Mouse (Mus musculus) heart, postnatal 0 days (tissue): Measurements from ENCODE around the gene Pde7b. TPM values are rescaled to one million over a fixed set of nuclear protein-coding genes. Genes with fewer than 3 reads are reported as not detected.

Experiments
- ATAC-seq: fragments of 200-750 bp; cut with Nextera tagmentation; 2 replicates; pipeline ENCODE4 v1.8.0; 2017; ENCODE audit warnings: low read depth, moderate number of reproducible peaks, moderate library complexity; ENCODE audit not compliant: insufficient read depth
- DNase-seq: peaks from one replicate; pipeline ENCODE4 v3.0.0-alpha.2; 2016; ENCODE audit warnings: low spot score
- H3K27ac ChIP-seq: fragments of 300-500 bp; sonication (generic); 2 replicates; pipeline ENCODE4 v1.5.1; 2014; ENCODE audit warnings: low read depth, mild to moderate bottlenecking
- H3K27me3 ChIP-seq: fragments of 300-500 bp; sonication (generic); 2 replicates; pipeline ENCODE4 v1.6.1; 2014; ENCODE audit warnings: low read length, mixed read lengths; ENCODE audit not compliant: control insufficient read depth, insufficient read depth
- H3K36me3 ChIP-seq: fragments of 300-500 bp; sonication (generic); replicated peaks from 2 replicates; pipeline ENCODE4 v1.6.1; 2014; ENCODE audit warnings: low read length, mixed read lengths; ENCODE audit not compliant: control insufficient read depth, insufficient read depth
- H3K4me1 ChIP-seq: fragments of 300-500 bp; sonication (generic); 2 replicates; pipeline ENCODE4 v1.6.1; 2014; ENCODE audit warnings: antibody characterized with exemption; ENCODE audit not compliant: control insufficient read depth, insufficient read depth
- H3K4me2 ChIP-seq: fragments of 300-500 bp; sonication (generic); 2 replicates; pipeline ENCODE4 v1.6.1; 2014; ENCODE audit warnings: low read depth, mild to moderate bottlenecking, low read length, moderate library complexity
- H3K4me3 ChIP-seq: fragments of 300-500 bp; sonication (generic); 2 replicates; pipeline ENCODE4 v1.5.1; 2014; ENCODE audit warnings: low read depth, low read length
- H3K9ac ChIP-seq: fragments of 300-500 bp; sonication (generic); replicated peaks from 2 replicates; pipeline ENCODE4 v1.6.1; 2014; ENCODE audit warnings: low read depth, low read length, mixed read lengths
- H3K9me3 ChIP-seq: fragments of 300-500 bp; sonication (generic); replicated peaks from 2 replicates; pipeline ENCODE4 v1.6.1; 2016; ENCODE audit warnings: low read length; ENCODE audit not compliant: control insufficient read depth
- CTCF ChIP-seq: IDR thresholded peaks from 2 replicates; pipeline ENCODE4 v1.5.1; 2016; ENCODE audit warnings: antibody characterized with exemption, control low read depth, low read depth
- EP300 ChIP-seq: IDR thresholded peaks from 2 replicates; pipeline ENCODE4 v1.6.1; 2016; ENCODE audit warnings: antibody characterized with exemption, low read depth
- WGBS: fragments of 180-500 bp; shearing (Covaris S2); extraction: QIAGEN DNeasy Blood & Tissue Kit; methylation state at CpG from one replicate; pipeline ENCODE4 v1.1.7; 2014; 5-methylcytosine and 5-hydroxymethylcytosine counted together
- polyA plus RNA-seq: library from polyadenylated mRNA; unstranded; fragments of >200 nt; fragmentation: Nextera tagmentation; extraction: Ambion mirVana; gene quantifications from 2 replicates; pipeline ENCODE4 v1.2.1, GENCODE M21; 2015
- total RNA-seq: library from RNA; depleted of rRNA; stranded (reverse); fragments of >200 nt; gene quantifications from 2 replicates; pipeline ENCODE4 v1.2.3, GENCODE M21; 2014; ENCODE audit warnings: low replicate concordance

The Pde7b gene
- total and polyA plus RNA-seq, 2 experiments from 2014 or later, result 5.0 to 11.8 TPM

DNA sequence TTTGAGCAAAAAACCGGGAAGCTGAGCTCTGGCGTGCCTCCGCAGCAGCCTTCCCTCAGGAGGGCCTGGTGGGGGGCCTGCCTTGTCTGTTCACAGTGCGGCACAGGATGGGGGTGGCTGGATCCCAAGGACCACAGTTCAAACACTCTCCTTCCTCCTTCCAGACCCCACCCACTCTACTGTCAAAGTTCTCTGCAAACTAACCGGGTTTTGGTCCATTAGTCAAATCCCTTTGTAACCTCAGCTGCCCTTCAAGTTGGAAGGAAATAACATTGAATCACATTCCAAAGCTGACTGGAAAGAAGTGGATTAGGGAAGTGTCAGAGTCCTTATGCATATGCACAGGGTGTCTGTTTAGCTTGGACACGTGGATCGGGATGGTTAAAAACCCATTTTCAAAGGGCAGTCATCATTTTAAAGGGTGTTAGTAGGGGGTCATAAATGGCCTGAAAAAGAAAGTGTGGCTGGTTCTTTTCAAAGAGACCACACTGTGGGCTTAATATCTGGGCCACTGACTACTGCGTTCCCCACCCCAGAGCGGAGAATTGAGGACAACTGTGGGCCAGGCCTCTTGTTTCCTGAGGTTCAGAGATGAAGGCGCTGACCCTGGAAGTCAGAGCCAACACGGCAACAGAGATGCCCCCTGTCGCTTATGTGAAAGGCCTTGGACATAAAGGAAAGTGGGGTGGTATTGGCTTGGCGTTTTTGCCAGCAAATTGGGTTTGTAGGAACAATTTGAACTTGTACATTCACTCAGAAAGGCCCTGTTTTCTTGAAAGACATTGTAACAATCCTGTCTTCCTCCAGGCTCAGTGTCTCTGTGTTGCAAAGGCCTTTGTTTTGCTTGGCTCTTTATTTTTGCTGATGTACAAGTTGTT lies 175.8 kb downstream of the Pde7b start:
- Histone ChIP-seq H3K9me3 (no peaks in the 10 kb centered on the region), H3K27me3 (no peaks in the 10 kb centered on the region), H3K4me2 (peak overlapping the region; percentile 69), H3K27ac (peak overlapping the region; percentile 76), H3K4me3 (peak overlapping the region; percentile 48; the same call in 1 of the 2 replicates), H3K4me1 (peaks cover 11% of the 10 kb centered on the region; the same call in 1 of the 2 replicates), H3K36me3 (no peaks in the 10 kb centered on the region), H3K9ac (peak overlapping the region; percentile 63)
- no peak for TF ChIP-seq EP300
- TF ChIP-seq CTCF, result no peak
- WGBS, result 53% methylated on average over 13 of the region's 13 CpGs
- peak; percentile 51 for DNase-seq
- ATAC-seq, result no peak

DNA sequence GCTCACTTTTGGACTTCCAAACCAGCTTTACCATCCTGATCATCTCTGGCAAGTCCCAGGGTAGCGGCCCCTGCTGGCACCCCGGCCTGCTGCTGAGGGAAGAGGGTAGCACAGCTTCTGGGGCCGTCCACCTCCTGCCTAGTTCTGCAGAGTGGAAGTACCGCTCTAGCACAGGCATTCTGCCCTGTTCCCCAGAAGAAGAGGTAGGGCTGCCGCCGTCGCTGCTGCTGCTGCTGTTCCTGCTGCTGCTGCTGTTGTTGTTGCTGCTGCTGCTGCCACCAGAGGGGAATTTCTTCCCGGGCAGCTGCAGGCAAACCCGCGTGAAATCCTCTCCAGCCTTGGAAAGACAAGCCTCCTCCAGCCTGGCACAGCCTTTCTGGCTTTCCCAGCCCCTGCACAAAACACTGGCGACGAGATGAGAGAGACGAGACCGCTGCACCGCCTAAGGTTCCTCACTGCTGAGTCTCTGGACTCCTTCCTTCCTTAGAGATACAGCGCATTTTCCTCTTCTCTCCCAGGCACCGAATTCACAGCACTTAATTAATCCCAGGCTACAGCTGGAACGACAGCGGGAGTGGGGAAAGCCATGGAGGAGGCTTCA lies 176.8 kb downstream of the Pde7b start:
- peak overlapping the region; percentile 48 for H3K4me3 ChIP-seq
- H3K4me1 ChIP-seq, result peaks cover 11% of the 10 kb centered on the region; the same call in 1 of the 2 replicates
- H3K36me3 ChIP-seq, result no peaks in the 10 kb centered on the region
- peak overlapping the region; percentile 76 for H3K27ac ChIP-seq
- no peaks in the 10 kb centered on the region for H3K27me3 ChIP-seq
- no peaks in the 10 kb centered on the region for H3K9me3 ChIP-seq
- DNase-seq, result peak; percentile 44
- TF ChIP-seq CTCF (peak; percentile 45), EP300 (no peak)
- 2% methylated on average over 19 of the region's 19 CpGs for WGBS
- H3K9ac ChIP-seq, result peak overlapping the region; percentile 63
- peak; percentile 80 for ATAC-seq
- peak overlapping the region; percentile 69 for H3K4me2 ChIP-seq

- H3K9me3 ChIP-seq, result no peaks in the 10 kb centered on the region
- 69% methylated on average over 3 of the region's 3 CpGs for WGBS
- ATAC-seq, result no peak
- H3K4me3 ChIP-seq, result no peak overlapping the region
- no peak for TF ChIP-seq CTCF
- TF ChIP-seq EP300, result no peak
- no peak overlapping the region for H3K27ac ChIP-seq
- H3K9ac ChIP-seq, result no peak overlapping the region
- no peaks in the 10 kb centered on the region for H3K36me3 ChIP-seq
- no peaks in the 10 kb centered on the region for H3K27me3 ChIP-seq
- no peak for DNase-seq
- H3K4me1 ChIP-seq, result no peaks in the 10 kb centered on the region
- no peak overlapping the region for H3K4me2 ChIP-seq
Observed at GRCm38 (mm10) chr10:20543121-20543520, 181.8 kb downstream of the Pde7b start.

DNA sequence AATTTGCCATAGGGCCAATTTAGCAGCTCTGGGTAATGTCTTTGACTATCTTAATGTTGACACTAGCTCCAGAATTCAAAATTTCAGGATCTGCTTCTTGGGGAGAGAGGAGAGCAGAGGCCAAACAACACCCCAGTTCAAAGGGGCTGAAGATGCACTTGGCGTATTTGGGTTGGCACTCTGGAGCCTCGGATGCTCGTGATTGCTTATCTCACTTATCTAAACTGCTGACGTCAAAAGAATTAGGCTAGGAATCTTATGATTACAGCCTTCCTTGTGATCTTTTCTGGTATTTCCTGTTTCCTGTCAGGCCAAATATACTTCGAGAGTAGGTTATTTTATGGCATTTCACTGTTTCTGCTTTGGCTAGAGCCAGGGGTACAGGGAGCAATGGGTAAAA lies 191.1 kb downstream of the Pde7b start:
- Histone ChIP-seq H3K4me1 (peaks cover 12% of the 10 kb centered on the region), H3K4me2 (no peak overlapping the region), H3K4me3 (no peak overlapping the region), H3K36me3 (no peaks in the 10 kb centered on the region), H3K9me3 (no peaks in the 10 kb centered on the region), H3K9ac (no peak overlapping the region), H3K27ac (0 out of 2 replicates have a peak overlapping the region, but pooled peaks have one; percentile 43), H3K27me3 (no peaks in the 10 kb centered on the region)
- 27% methylated on average over 5 of the region's 5 CpGs for WGBS
- TF ChIP-seq CTCF (no peak), EP300 (no peak)
- DNase-seq (no peak), ATAC-seq (no peak)

GRCm38 (mm10) chr10:20531921-20532320 lies 193.0 kb downstream of the Pde7b start:
- no peak overlapping the region for H3K27ac ChIP-seq
- DNase-seq (no peak), ATAC-seq (no peak)
- no peaks in the 10 kb centered on the region for H3K9me3 ChIP-seq
- no peak for TF ChIP-seq EP300
- no peak for TF ChIP-seq CTCF
- no peak overlapping the region for H3K4me3 ChIP-seq
- no peaks in the 10 kb centered on the region for H3K27me3 ChIP-seq
- H3K4me1 ChIP-seq, result peaks cover 12% of the 10 kb centered on the region
- no peak overlapping the region for H3K4me2 ChIP-seq
- no peak overlapping the region for H3K9ac ChIP-seq
- H3K36me3 ChIP-seq, result no peaks in the 10 kb centered on the region
- 82% methylated on average over 5 of the region's 5 CpGs for WGBS
